Mouse (Mus musculus) left cerebral cortex, postnatal 4 days (tissue): ENCODE results near the gene 4930519P11Rik. TPM values are rescaled to one million over a fixed set of nuclear protein-coding genes. Genes with fewer than 3 reads are reported as not detected.

Source experiments
- total RNA-seq, 2 experiments: library from RNA; stranded (reverse); gene quantifications; 2 replicates each; pipeline ENCODE4 v1.2.3; 2021

The 4930519P11Rik gene
- total RNA-seq, 2 experiments from 2014 or later, result not detected

Other genes starting within 250 kb of the 4930519P11Rik start
- gene Cdk5rap1, start 240.4 kb downstream of the 4930519P11Rik start, total RNA-seq, result 10 to 100 TPM; 10.2 to 14.4 TPM
- 10 to 100 TPM; 21.7 to 22.2 TPM for gene Snta1, start 205.3 kb downstream of the 4930519P11Rik start, total RNA-seq
- 10 to 100 TPM; 48.3 to 55.2 TPM for gene Cbfa2t2, start 177.0 kb downstream of the 4930519P11Rik start, total RNA-seq
- gene 1700003F12Rik, start 66.4 kb downstream of the 4930519P11Rik start, total RNA-seq, result 1 to 10 TPM in 1 of 2 experiments, under 1 TPM in 1; 0.98 to 1.4 TPM
- under 1 TPM in 1 of 2 experiments, not detected in 1; 0.26 TPM for gene Actl10, start 61.7 kb downstream of the 4930519P11Rik start, total RNA-seq
- gene Necab3, start 54.5 kb downstream of the 4930519P11Rik start, total RNA-seq, result 10 to 100 TPM; 23.6 to 24.1 TPM
- gene E2f1, start 43.5 kb downstream of the 4930519P11Rik start, total RNA-seq, result 10 to 100 TPM; 10.8 to 11.9 TPM
- 10 to 100 TPM; 11.8 to 12.2 TPM for gene Pxmp4, start 9.7 kb downstream of the 4930519P11Rik start, total RNA-seq
- 10 to 100 TPM; 17.5 to 18.2 TPM for gene Zfp341, start 140 bp downstream of the 4930519P11Rik start, total RNA-seq
- 100 to 1,000 TPM; 182 to 201 TPM for gene Chmp4b, start 38.3 kb upstream of the 4930519P11Rik start, total RNA-seq
- not detected for gene Gm14214, start 156.6 kb upstream of the 4930519P11Rik start, total RNA-seq
- 100 to 1,000 TPM; 139 to 160 TPM for gene Raly, start 177.7 kb upstream of the 4930519P11Rik start, total RNA-seq
- 1 to 10 TPM in 1 of 2 experiments, not detected in 1; 1.1 TPM for gene a, start 178.0 kb upstream of the 4930519P11Rik start, total RNA-seq